Mouse (Mus musculus) 416B (cell line): ENCODE measurements at regions not wholly inside any gene's neighbourhood (a gene's known extent, or its start where the extent isn't known, plus 50 kb on each side); places are given as distances from the start of the nearest gene placed in this dataset.

Experiments used
- DNase-seq: peaks from one replicate; pipeline ENCODE4 v3.0.0; 2011; ENCODE audit warnings: low read depth

GRCm38 (mm10) chr14:97170841-97171240, 651.9 kb upstream of the Klhl1 start:
- DNase-seq, result no peak

GRCm38 (mm10) chr14:97165793-97166192, 646.9 kb upstream of the Klhl1 start:
- DNase-seq, result no peak

GRCm38 (mm10) chr14:97148997-97149653, 630.2 kb upstream of the Klhl1 start:
- no peak for DNase-seq

GRCm38 (mm10) chr14:97115918-97116635, 597.2 kb upstream of the Klhl1 start:
- no peak for DNase-seq

GRCm38 (mm10) chr14:97101090-97101675, 582.3 kb upstream of the Klhl1 start:
- peak; percentile 38 for DNase-seq

GRCm38 (mm10) chr14:97093389-97093788, 574.5 kb upstream of the Klhl1 start:
- no peak for DNase-seq

GRCm38 (mm10) chr14:97088863-97089262, 570.0 kb upstream of the Klhl1 start:
- no peak for DNase-seq

GRCm38 (mm10) chr14:97087346-97087745, 568.4 kb upstream of the Klhl1 start:
- no peak for DNase-seq

- no peak for DNase-seq
These were observed 567.7 kb upstream of the Klhl1 start for GRCm38 (mm10) chr14:97086363-97087309.

- peak; percentile 44 for DNase-seq
These were observed 555.9 kb upstream of the Klhl1 start for GRCm38 (mm10) chr14:97074808-97075207.

GRCm38 (mm10) chr14:97068770-97069169, 549.9 kb upstream of the Klhl1 start:
- no peak for DNase-seq

- DNase-seq, result no peak
These were observed 549.4 kb upstream of the Klhl1 start for GRCm38 (mm10) chr14:97068313-97068712.

GRCm38 (mm10) chr14:97045321-97045720, 526.4 kb upstream of the Klhl1 start:
- peak; percentile 88 for DNase-seq

GRCm38 (mm10) chr14:97039850-97040249, 520.9 kb upstream of the Klhl1 start:
- peak; percentile 93 for DNase-seq

- DNase-seq, result peak; percentile 92
These were observed 509.6 kb upstream of the Klhl1 start for GRCm38 (mm10) chr14:97028528-97028927.

GRCm38 (mm10) chr14:97006294-97006693, 487.4 kb upstream of the Klhl1 start:
- DNase-seq, result no peak

GRCm38 (mm10) chr14:96995081-96995480, 476.2 kb upstream of the Klhl1 start:
- DNase-seq, result no peak

- DNase-seq, result peak; percentile 98
These were observed 471.8 kb upstream of the Klhl1 start for GRCm38 (mm10) chr14:96990542-96991162.

- no peak for DNase-seq
These were observed 444.2 kb upstream of the Klhl1 start for GRCm38 (mm10) chr14:96963074-96963447.

- DNase-seq, result peak; percentile 89
These were observed 443.6 kb upstream of the Klhl1 start for GRCm38 (mm10) chr14:96962426-96963073.

GRCm38 (mm10) chr14:96956115-96956514, 437.2 kb upstream of the Klhl1 start:
- no peak for DNase-seq
